Mouse (Mus musculus): Measurements from ENCODE around the gene Slc6a8. TPM values are rescaled to one million over a fixed set of nuclear protein-coding genes. Genes with fewer than 3 reads are reported as not detected.
A peak's percentile ranks its signal among the peaks of the same experiment; 100 is the strongest.

Gene Slc6a8
- total RNA-seq, 2 experiments from 2014 or later: 123 to 125 TPM

- intact Hi-C loops (cut with DNase I): no loop called here
- no peak for DNase-seq (ENCODE audit: low spot score)
Measured at GRCm38 (mm10) chrX:73675231-73675630, 2.3 kb downstream of the Slc6a8 start.

DNA sequence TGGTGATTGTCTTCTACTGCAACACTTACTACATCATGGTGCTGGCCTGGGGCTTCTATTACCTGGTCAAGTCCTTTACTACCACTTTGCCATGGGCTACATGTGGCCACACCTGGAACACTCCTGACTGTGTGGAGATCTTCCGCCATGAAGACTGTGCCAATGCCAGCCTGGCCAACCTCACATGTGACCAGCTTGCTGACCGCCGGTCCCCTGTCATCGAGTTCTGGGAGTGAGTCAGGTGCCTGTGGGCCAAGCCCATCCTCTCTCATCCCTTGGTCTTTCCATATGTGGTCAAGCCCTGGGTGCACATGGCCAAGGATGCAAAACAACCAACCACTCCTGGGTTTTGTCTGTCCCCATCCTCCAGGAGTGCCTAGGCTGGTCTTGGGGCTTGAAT, 3.7 kb downstream of the Slc6a8 start:
- no peak for DNase-seq (ENCODE audit: low spot score)
- intact Hi-C loops (cut with DNase I): no loop called here

GRCm38 (mm10) chrX:73684156-73684555, 11.2 kb downstream of the Slc6a8 start:
- intact Hi-C loops (cut with DNase I): no loop called here
- no peak for DNase-seq (ENCODE audit: low spot score)

DNA sequence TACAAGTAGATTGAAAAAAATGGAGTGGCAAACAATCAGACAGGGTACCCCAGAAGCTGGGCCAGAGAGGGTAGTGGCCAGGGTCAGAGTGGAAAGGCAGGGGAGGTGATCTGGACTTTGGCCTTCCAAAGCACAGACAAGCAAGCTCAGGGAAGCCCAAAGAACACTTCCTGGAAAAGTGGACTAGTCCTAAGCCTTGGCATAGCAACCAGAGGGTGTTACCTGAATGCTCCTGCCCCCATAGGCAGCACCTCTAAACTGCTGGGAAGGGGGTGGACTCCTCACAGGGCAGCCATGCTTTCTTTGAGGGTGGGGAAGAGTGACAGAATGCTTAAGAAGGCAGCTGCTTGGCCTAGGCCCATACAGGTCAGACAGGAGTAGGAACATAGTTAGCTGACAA, 12.0 kb downstream of the Slc6a8 start:
- no peak for DNase-seq (ENCODE audit: low spot score)
- intact Hi-C loops (cut with DNase I): no loop called here

- DNase-seq (ENCODE audit: low spot score): no peak
- intact Hi-C loops (cut with DNase I): no loop called here
Measured at GRCm38 (mm10) chrX:73685629-73686028, 12.7 kb downstream of the Slc6a8 start.

- peak; percentile 20 for DNase-seq (ENCODE audit: low spot score)
- intact Hi-C loops (cut with DNase I): no loop called here
Measured at GRCm38 (mm10) chrX:73690917-73691629, 18.1 kb downstream of the Slc6a8 start.

DNA sequence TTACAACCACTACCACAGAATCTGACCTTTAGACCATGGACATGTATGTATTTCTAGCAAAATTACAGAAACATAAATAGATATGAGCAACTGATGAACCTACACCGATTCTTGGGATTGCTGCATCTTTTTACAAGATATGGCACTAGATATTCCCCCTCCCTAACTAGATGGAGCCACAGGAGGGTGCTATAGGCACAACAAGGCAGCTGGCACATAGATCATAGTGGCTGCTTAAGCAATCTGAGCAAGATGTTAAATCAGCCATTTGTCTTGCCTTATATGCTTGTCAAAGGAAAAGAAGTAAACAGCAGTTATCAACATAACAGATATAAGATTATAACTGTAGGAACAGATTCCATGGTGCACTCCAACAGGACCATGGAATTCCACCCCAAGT, 27.5 kb downstream of the Slc6a8 start:
- intact Hi-C loops (cut with DNase I): no loop called here
- DNase-seq (ENCODE audit: low spot score): no peak

GRCm38 (mm10) chrX:73715476-73716108, 42.6 kb downstream of the Slc6a8 start:
- DNase-seq (ENCODE audit: low spot score): no peak
- intact Hi-C loops (cut with DNase I): loop anchor here (5.0 kb wide), 1 partner anchor 72 kb away; the partner anchor contains the start of genes Idh3g and Ssr4

DNA sequence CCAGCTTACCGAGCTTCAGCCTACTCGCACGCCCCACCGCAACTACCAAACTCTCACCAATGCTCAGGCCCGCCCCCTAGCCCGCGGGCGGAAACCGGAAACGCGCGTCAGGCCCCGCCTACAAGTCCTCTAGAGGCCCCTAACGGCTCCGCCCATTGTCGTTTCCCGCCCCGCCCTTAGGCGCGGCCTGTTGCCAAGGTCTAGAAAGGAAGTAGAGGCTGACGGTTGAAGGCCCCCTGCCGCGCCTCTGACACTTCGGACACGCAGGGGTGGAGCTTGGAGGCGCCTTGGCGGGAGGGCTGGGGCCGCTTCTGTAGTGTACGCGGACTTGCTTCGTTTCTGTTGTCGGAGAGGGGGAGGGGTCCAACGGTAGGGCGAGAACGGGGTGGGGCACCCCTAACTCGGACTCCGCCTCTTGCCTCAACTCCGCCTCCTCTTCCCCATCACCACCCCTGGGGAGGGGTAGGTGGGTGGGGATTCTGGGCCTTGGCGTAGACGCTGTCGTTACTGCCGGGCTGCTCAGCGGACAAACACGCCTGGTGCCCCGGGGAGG, 43.2 kb downstream of the Slc6a8 start, which contains the start of the genes Bcap31 and Abcd1:
Gene Bcap31 (minus strand): TSS at position 67 of the 553 bp plus-strand sequence.
Gene Abcd1 (plus strand): TSS at position 489 of the 553 bp plus-strand sequence.
- DNase-seq (ENCODE audit: low spot score): peak; percentile 92
- intact Hi-C loops (cut with DNase I): loop anchor here (5.0 kb wide), 1 partner anchor 71 kb away; the partner anchor contains the start of genes Idh3g and Ssr4

GRCm38 (mm10) chrX:73716709-73717545, 44.0 kb downstream of the Slc6a8 start:
- DNase-seq (ENCODE audit: low spot score): peak; percentile 4
- intact Hi-C loops (cut with DNase I): loop anchor here (5.0 kb wide), 1 partner anchor 70 kb away; the partner anchor contains the start of genes Idh3g and Ssr4

GRCm38 (mm10) chrX:73717667-73718066, 44.7 kb downstream of the Slc6a8 start:
- DNase-seq (ENCODE audit: low spot score): peak; percentile 11
- intact Hi-C loops (cut with DNase I): loop anchor here (5.0 kb wide), 1 partner anchor 70 kb away; the partner anchor contains the start of genes Idh3g and Ssr4

GRCm38 (mm10) chrX:73718271-73718670, 45.3 kb downstream of the Slc6a8 start:
- intact Hi-C loops (cut with DNase I): loop anchor here (5.0 kb wide), 1 partner anchor 69 kb away; the partner anchor contains the start of genes Idh3g and Ssr4

DNA sequence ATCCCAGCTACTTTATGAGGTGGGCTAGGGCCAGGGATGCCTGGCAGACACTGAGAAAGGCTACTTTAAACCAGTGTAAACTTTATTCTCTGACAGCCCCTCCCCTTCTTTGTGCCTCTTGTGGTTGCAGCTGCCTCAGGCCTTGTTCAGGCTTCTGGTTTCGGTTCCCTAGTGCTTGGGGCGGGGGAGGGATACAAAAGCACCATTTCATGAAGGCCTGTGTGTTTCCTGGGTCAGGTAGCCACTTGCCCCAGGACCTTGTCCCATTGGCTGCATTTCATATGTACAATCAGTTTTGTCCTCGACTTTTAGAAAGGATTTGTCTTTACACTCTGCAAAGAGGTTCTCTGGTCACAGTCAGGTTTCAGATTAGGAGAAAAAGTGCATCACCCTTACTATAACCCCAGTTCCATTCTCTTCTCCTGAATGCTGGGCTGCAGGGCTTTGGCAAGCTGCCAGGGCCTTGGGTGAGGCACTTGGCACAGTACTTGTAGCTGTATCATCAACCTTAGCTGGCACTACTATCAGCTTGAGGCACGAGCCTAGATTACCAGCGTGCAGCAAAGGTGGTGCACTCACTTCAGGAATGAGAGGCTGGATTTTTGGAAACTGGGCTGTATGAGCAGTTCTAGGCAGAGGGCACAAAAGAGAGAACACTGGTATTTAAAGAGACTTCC, 45.9 kb downstream of the Slc6a8 start:
- intact Hi-C loops (cut with DNase I): loop anchor here (5.0 kb wide), 1 partner anchor 68 kb away; the partner anchor contains the start of genes Idh3g and Ssr4
- no peak for DNase-seq (ENCODE audit: low spot score)

More at GRCm38 (mm10) chrX:73718271-73718670, 45.3 kb downstream of the Slc6a8 start:
- no peak for DNase-seq (ENCODE audit: low spot score)

- intact Hi-C loops (cut with DNase I): no loop called here
- no peak for DNase-seq (ENCODE audit: low spot score)
Measured at GRCm38 (mm10) chrX:73730908-73731307, 58.0 kb downstream of the Slc6a8 start.

Other genes with a start within 250 kb of the Slc6a8 start
- not detected for gene Trex2, start 237.8 kb upstream of the Slc6a8 start, total RNA-seq (2021)
- gene Haus7, start 214.1 kb upstream of the Slc6a8 start, total RNA-seq (2021): 1 to 10 TPM; 4.8 to 6.2 TPM
- 100 to 1,000 TPM; 213 to 224 TPM for gene Bgn, start 189.5 kb upstream of the Slc6a8 start, total RNA-seq (2021)
- gene Atp2b3, start 170.1 kb upstream of the Slc6a8 start, total RNA-seq (2021): under 1 TPM in 1 of 2 experiments, not detected in 1; 0.08 TPM
- not detected for gene Dusp9, start 33.7 kb upstream of the Slc6a8 start, total RNA-seq (2021)
- gene Pnck, start 13.0 kb upstream of the Slc6a8 start, total RNA-seq (2021): 1 to 10 TPM; 5.0 to 7.6 TPM
- gene Bcap31, start 43.0 kb downstream of the Slc6a8 start, total RNA-seq (2021): 10 to 100 TPM; 76.5 to 81.9 TPM
- gene Abcd1, start 43.4 kb downstream of the Slc6a8 start, total RNA-seq (2021): 10 to 100 TPM; 29.1 to 30.6 TPM
- 1 to 10 TPM; 1.6 to 1.7 TPM for gene Plxnb3, start 83.9 kb downstream of the Slc6a8 start, total RNA-seq (2021)
- gene Srpk3, start 101.3 kb downstream of the Slc6a8 start, total RNA-seq (2021): 10 to 100 TPM; 29.5 to 32.8 TPM
- gene Idh3g, start 113.7 kb downstream of the Slc6a8 start, total RNA-seq (2021): 100 to 1,000 TPM; 607 to 615 TPM
- 10 to 100 TPM; 83.8 to 87.4 TPM for gene Ssr4, start 113.9 kb downstream of the Slc6a8 start, total RNA-seq (2021)
- gene Pdzd4, start 151.8 kb downstream of the Slc6a8 start, total RNA-seq (2021): 1 to 10 TPM; 1.7 to 1.8 TPM
- gene Avpr2, start 219.0 kb downstream of the Slc6a8 start, total RNA-seq (2021): not detected
- 1 to 10 TPM; 2.2 to 2.3 TPM for gene L1cam, start 223.0 kb downstream of the Slc6a8 start, total RNA-seq (2021)
- 1 to 10 TPM; 1.5 to 1.8 TPM for gene Arhgap4, start 248.7 kb downstream of the Slc6a8 start, total RNA-seq (2021)
- gene Naa10, start 248.8 kb downstream of the Slc6a8 start, total RNA-seq (2021): 10 to 100 TPM; 61.5 to 69.3 TPM

Measured in heart, postnatal 25 days (tissue).